Mouse (Mus musculus): ENCODE measurements around the gene Pafah1b2. TPM values are rescaled to one million over a fixed set of nuclear protein-coding genes. Genes with fewer than 3 reads are reported as not detected.

Gene Pafah1b2
- polyA plus RNA-seq (2012; rRNA removed), result 2.5 and 12.8 TPM in 2 replicates

GRCm38 (mm10) chr9:46012091-46013008 lies at the start of gene Pafah1b2, which contains the start of gene Sik3:
TSS of gene Pafah1b2 (minus strand) at chr9:46012690.
TSS of gene Sik3 (plus strand) at chr9:46012820.
- TF ChIP-seq POLR2A (IDR thresholded peaks at IDR 0.05; ENCODE audit: low read depth, low read length) (no peak; the same call in 1 of the 2 replicates), CTCF (IDR thresholded peaks at IDR 0.05; ENCODE audit: extremely low read depth, insufficient read length, insufficient replicate concordance, low read depth, low read length) (peak; percentile 57; the same call in 1 of the 2 replicates)
- Histone ChIP-seq H3K36me3 (ENCODE audit: control insufficient read depth, insufficient read depth, low read length) (no peaks in the 10 kb centered on the region), H3K27ac (ENCODE audit: insufficient read depth, low read depth, low read length) (peak within 1 kb of the TSS; percentile 63), H3K4me3 (ENCODE audit: low read depth, low read length) (peak within 1 kb of the TSS; percentile 82), H3K4me1 (ENCODE audit: control insufficient read depth, insufficient read depth, insufficient read length, low read length) (peaks cover 29% of the 10 kb centered on the region), H3K27me3 (ENCODE audit: control insufficient read depth, insufficient read depth, low read length) (no peaks in the 10 kb centered on the region)
- WGBS, result 2% methylated on average over 63 of the region's 78 CpGs

- H3K4me3 ChIP-seq (ENCODE audit: low read depth, low read length), result no peak overlapping the region
- H3K36me3 ChIP-seq (ENCODE audit: control insufficient read depth, insufficient read depth, low read length), result no peaks in the 10 kb centered on the region
- no peaks in the 10 kb centered on the region for H3K27me3 ChIP-seq (ENCODE audit: control insufficient read depth, insufficient read depth, low read length)
- no peaks in the 10 kb centered on the region; the same call in 1 of the 2 replicates for H3K4me1 ChIP-seq (ENCODE audit: control insufficient read depth, insufficient read depth, insufficient read length, low read length)
- TF ChIP-seq POLR2A (IDR thresholded peaks at IDR 0.05; ENCODE audit: low read depth, low read length), result no peak
- no peak for TF ChIP-seq CTCF (IDR thresholded peaks at IDR 0.05; ENCODE audit: extremely low read depth, insufficient read length, insufficient replicate concordance, low read depth, low read length)
- 75% methylated on average over 9 of the region's 9 CpGs for WGBS
- no peak overlapping the region for H3K27ac ChIP-seq (ENCODE audit: insufficient read depth, low read depth, low read length)
Observed at GRCm38 (mm10) chr9:46061696-46062425, 49.4 kb upstream of the Pafah1b2 start.

- Histone ChIP-seq H3K27me3 (ENCODE audit: control insufficient read depth, insufficient read depth, low read length) (no peaks in the 10 kb centered on the region), H3K27ac (ENCODE audit: insufficient read depth, low read depth, low read length) (no peak overlapping the region), H3K36me3 (ENCODE audit: control insufficient read depth, insufficient read depth, low read length) (no peaks in the 10 kb centered on the region; the same call in 1 of the 2 replicates), H3K4me1 (ENCODE audit: control insufficient read depth, insufficient read depth, insufficient read length, low read length) (no peaks in the 10 kb centered on the region; the same call in 1 of the 2 replicates), H3K4me3 (ENCODE audit: low read depth, low read length) (no peak overlapping the region)
- TF ChIP-seq CTCF (IDR thresholded peaks at IDR 0.05; ENCODE audit: extremely low read depth, insufficient read length, insufficient replicate concordance, low read depth, low read length) (no peak), POLR2A (IDR thresholded peaks at IDR 0.05; ENCODE audit: low read depth, low read length) (no peak)
- 90% methylated on average over 2 of the region's 2 CpGs for WGBS
Observed at GRCm38 (mm10) chr9:46060249-46060648, 47.8 kb upstream of the Pafah1b2 start.

GRCm38 (mm10) chr9:46058065-46058464 lies 45.6 kb upstream of the Pafah1b2 start:
- TF ChIP-seq CTCF (IDR thresholded peaks at IDR 0.05; ENCODE audit: extremely low read depth, insufficient read length, insufficient replicate concordance, low read depth, low read length) (no peak), POLR2A (IDR thresholded peaks at IDR 0.05; ENCODE audit: low read depth, low read length) (no peak)
- no peaks in the 10 kb centered on the region; the same call in 1 of the 2 replicates for H3K4me1 ChIP-seq (ENCODE audit: control insufficient read depth, insufficient read depth, insufficient read length, low read length)
- 76% methylated on average over 3 of the region's 3 CpGs for WGBS
- no peaks in the 10 kb centered on the region for H3K27me3 ChIP-seq (ENCODE audit: control insufficient read depth, insufficient read depth, low read length)
- no peak overlapping the region for H3K27ac ChIP-seq (ENCODE audit: insufficient read depth, low read depth, low read length)
- H3K36me3 ChIP-seq (ENCODE audit: control insufficient read depth, insufficient read depth, low read length), result no peaks in the 10 kb centered on the region; the same call in 1 of the 2 replicates
- no peak overlapping the region for H3K4me3 ChIP-seq (ENCODE audit: low read depth, low read length)

GRCm38 (mm10) chr9:46053014-46053666 lies 40.6 kb upstream of the Pafah1b2 start:
- Histone ChIP-seq H3K27me3 (ENCODE audit: control insufficient read depth, insufficient read depth, low read length) (no peaks in the 10 kb centered on the region), H3K27ac (ENCODE audit: insufficient read depth, low read depth, low read length) (no peak overlapping the region), H3K4me3 (ENCODE audit: low read depth, low read length) (no peak overlapping the region), H3K36me3 (ENCODE audit: control insufficient read depth, insufficient read depth, low read length) (no peaks in the 10 kb centered on the region; the same call in 1 of the 2 replicates), H3K4me1 (ENCODE audit: control insufficient read depth, insufficient read depth, insufficient read length, low read length) (no peaks in the 10 kb centered on the region; the same call in 1 of the 2 replicates)
- no peak for TF ChIP-seq POLR2A (IDR thresholded peaks at IDR 0.05; ENCODE audit: low read depth, low read length)
- no peak for TF ChIP-seq CTCF (IDR thresholded peaks at IDR 0.05; ENCODE audit: extremely low read depth, insufficient read length, insufficient replicate concordance, low read depth, low read length)
- 85% methylated on average over 9 of the region's 9 CpGs for WGBS

GRCm38 (mm10) chr9:46050203-46050602 lies 37.7 kb upstream of the Pafah1b2 start:
- no peak overlapping the region for H3K4me3 ChIP-seq (ENCODE audit: low read depth, low read length)
- 89% methylated on average over 8 of the region's 8 CpGs for WGBS
- no peaks in the 10 kb centered on the region for H3K36me3 ChIP-seq (ENCODE audit: control insufficient read depth, insufficient read depth, low read length)
- H3K27ac ChIP-seq (ENCODE audit: insufficient read depth, low read depth, low read length), result no peak overlapping the region
- H3K4me1 ChIP-seq (ENCODE audit: control insufficient read depth, insufficient read depth, insufficient read length, low read length), result no peaks in the 10 kb centered on the region
- no peak for TF ChIP-seq POLR2A (IDR thresholded peaks at IDR 0.05; ENCODE audit: low read depth, low read length)
- TF ChIP-seq CTCF (IDR thresholded peaks at IDR 0.05; ENCODE audit: extremely low read depth, insufficient read length, insufficient replicate concordance, low read depth, low read length), result no peak
- H3K27me3 ChIP-seq (ENCODE audit: control insufficient read depth, insufficient read depth, low read length), result no peaks in the 10 kb centered on the region
